Mouse (Mus musculus): Measurements from ENCODE around the gene Irf2bp1. TPM values are rescaled to one million over a fixed set of nuclear protein-coding genes. Genes with fewer than 3 reads are reported as not detected.

Irf2bp1 gene
- polyA plus RNA-seq, 1 experiment from 2014 or later = 35.0 TPM

DNA sequence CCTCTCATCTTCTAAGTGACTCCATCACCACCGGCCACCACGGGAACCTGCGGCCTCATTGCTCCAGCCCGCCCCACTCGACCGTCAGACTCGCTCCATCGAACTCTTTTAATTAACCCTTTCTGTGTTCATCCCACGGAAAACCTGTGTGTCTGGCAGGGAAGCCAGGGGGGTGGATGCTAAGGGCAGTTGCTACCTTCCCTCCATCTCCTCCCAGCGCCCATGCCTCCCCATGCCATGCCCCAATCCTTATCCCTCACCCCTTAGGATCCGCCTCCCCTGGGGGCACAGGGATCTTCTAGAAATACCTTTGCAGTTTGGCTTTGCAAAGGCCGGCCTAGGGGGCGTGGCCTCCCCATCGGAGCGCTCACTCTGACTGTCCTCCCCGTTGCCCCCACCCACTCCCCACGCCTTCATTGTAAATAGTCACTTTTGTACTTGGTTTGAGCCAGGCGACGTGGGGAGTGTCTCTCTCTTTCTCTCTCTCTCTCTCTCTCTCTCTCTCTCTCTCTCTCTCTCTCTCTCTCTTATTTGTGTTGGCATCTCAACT lies 40.5 kb upstream of the Irf2bp1 start:
- DNase-seq = no peak
- no peaks in the 10 kb centered on the region for H3K9me3 ChIP-seq (ENCODE audit: low read depth, low read length)
- no peak overlapping the region for H3K4me3 ChIP-seq (ENCODE audit: low read depth, low read length)
- no peak for TF ChIP-seq CTCF (IDR thresholded peaks at IDR 0.05; ENCODE audit: low read depth)
- H3K27me3 ChIP-seq (ENCODE audit: insufficient read depth, low read length) = peaks cover 67% of the 10 kb centered on the region
- no peak for ATAC-seq (ENCODE audit: insufficient read depth)
- WGBS = 2% methylated on average over 19 of the region's 19 CpGs
- no peaks in the 10 kb centered on the region for H3K36me3 ChIP-seq (ENCODE audit: insufficient read depth)
- H3K9ac ChIP-seq = no peak overlapping the region
- no peaks in the 10 kb centered on the region for H3K4me1 ChIP-seq (ENCODE audit: insufficient read depth)
- H3K27ac ChIP-seq (ENCODE audit: low read depth) = no peak overlapping the region
- peak overlapping the region; percentile 7; the same call in 1 of the 2 replicates for H3K4me2 ChIP-seq

- Histone ChIP-seq H3K4me3 (ENCODE audit: low read depth, low read length) (no peak overlapping the region), H3K36me3 (ENCODE audit: insufficient read depth) (no peaks in the 10 kb centered on the region), H3K4me1 (ENCODE audit: insufficient read depth) (no peaks in the 10 kb centered on the region), H3K27me3 (ENCODE audit: insufficient read depth, low read length) (peaks cover 53% of the 10 kb centered on the region), H3K27ac (ENCODE audit: low read depth) (no peak overlapping the region), H3K4me2 (no peak overlapping the region), H3K9me3 (ENCODE audit: low read depth, low read length) (no peaks in the 10 kb centered on the region), H3K9ac (no peak overlapping the region)
- TF ChIP-seq CTCF (IDR thresholded peaks at IDR 0.05; ENCODE audit: low read depth) = no peak
- 76% methylated on average over 5 of the region's 5 CpGs for WGBS
- DNase-seq (no peak), ATAC-seq (ENCODE audit: insufficient read depth) (no peak)
These were observed 38.5 kb upstream of the Irf2bp1 start for GRCm38 (mm10) chr7:18965312-18965711.

DNA sequence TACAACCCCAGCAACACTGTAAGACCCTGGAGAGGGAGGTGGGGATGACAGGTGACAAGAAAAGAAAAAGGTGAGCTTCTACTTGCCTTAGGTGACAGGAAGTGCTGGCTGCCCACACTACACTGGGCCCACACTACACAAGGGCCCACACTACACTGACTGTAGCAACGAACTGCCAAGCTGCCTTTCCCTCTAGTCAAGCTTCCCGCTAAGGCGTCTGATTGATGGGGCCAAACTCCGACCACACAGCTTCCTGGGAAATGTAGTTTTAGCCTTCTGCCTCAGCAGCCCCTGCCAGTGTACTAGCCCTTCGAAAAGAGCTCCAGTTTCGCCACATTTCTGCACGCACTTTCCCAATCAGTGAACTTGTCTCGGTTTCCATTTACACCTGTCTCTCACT lies 36.2 kb upstream of the Irf2bp1 start:
- Histone ChIP-seq H3K9ac (no peak overlapping the region), H3K27me3 (ENCODE audit: insufficient read depth, low read length) (peaks cover 30% of the 10 kb centered on the region), H3K4me1 (ENCODE audit: insufficient read depth) (no peaks in the 10 kb centered on the region), H3K9me3 (ENCODE audit: low read depth, low read length) (no peaks in the 10 kb centered on the region), H3K36me3 (ENCODE audit: insufficient read depth) (no peaks in the 10 kb centered on the region), H3K4me2 (no peak overlapping the region), H3K4me3 (ENCODE audit: low read depth, low read length) (no peak overlapping the region), H3K27ac (ENCODE audit: low read depth) (no peak overlapping the region)
- no peak for TF ChIP-seq CTCF (IDR thresholded peaks at IDR 0.05; ENCODE audit: low read depth)
- WGBS = 7% methylated on average over 8 of the region's 8 CpGs
- ATAC-seq (ENCODE audit: insufficient read depth) (0 out of 2 replicates have a peak, but pooled peaks have one; percentile 35), DNase-seq (no peak)

- H3K27ac ChIP-seq (ENCODE audit: low read depth) = no peak overlapping the region
- DNase-seq (no peak), ATAC-seq (ENCODE audit: insufficient read depth) (no peak)
- H3K9ac ChIP-seq = no peak overlapping the region
- H3K4me3 ChIP-seq (ENCODE audit: low read depth, low read length) = no peak overlapping the region
- H3K4me2 ChIP-seq = no peak overlapping the region
- H3K4me1 ChIP-seq (ENCODE audit: insufficient read depth) = no peaks in the 10 kb centered on the region
- no peaks in the 10 kb centered on the region for H3K36me3 ChIP-seq (ENCODE audit: insufficient read depth)
- H3K27me3 ChIP-seq (ENCODE audit: insufficient read depth, low read length) = no peaks in the 10 kb centered on the region
- TF ChIP-seq CTCF (IDR thresholded peaks at IDR 0.05; ENCODE audit: low read depth) = 0 out of 2 replicates have a peak, but pooled peaks have one; percentile 30
- no peaks in the 10 kb centered on the region for H3K9me3 ChIP-seq (ENCODE audit: low read depth, low read length)
- WGBS = 83% methylated on average over 3 of the region's 3 CpGs
These were observed 32.9 kb upstream of the Irf2bp1 start for GRCm38 (mm10) chr7:18970956-18971355.

DNA sequence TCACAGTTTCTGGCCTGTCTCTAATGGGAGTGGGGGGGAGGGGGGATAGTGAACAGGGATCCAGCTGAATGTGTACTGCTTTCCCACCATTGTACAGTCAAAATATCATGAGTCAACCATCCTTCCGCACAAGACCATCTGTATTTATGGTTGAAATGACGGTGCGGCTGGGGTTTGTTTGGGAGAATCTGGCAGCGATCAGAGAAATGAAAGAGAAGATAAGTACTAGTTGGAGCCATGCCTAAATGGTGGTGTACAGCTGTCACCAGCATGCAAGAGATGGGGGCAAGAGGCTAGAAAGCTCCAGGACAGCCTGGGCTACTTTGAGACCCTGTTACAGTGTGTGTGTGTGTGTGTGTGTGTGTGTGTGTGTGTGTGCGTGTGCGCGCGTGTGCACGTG lies 25.5 kb upstream of the Irf2bp1 start:
- Histone ChIP-seq H3K27ac (ENCODE audit: low read depth) (no peak overlapping the region), H3K4me3 (ENCODE audit: low read depth, low read length) (no peak overlapping the region), H3K9me3 (ENCODE audit: low read depth, low read length) (no peaks in the 10 kb centered on the region), H3K36me3 (ENCODE audit: insufficient read depth) (no peaks in the 10 kb centered on the region), H3K27me3 (ENCODE audit: insufficient read depth, low read length) (no peaks in the 10 kb centered on the region), H3K4me2 (no peak overlapping the region), H3K9ac (no peak overlapping the region), H3K4me1 (ENCODE audit: insufficient read depth) (no peaks in the 10 kb centered on the region)
- DNase-seq = peak; percentile 61
- TF ChIP-seq CTCF (IDR thresholded peaks at IDR 0.05; ENCODE audit: low read depth) = no peak
- ATAC-seq (ENCODE audit: insufficient read depth) = no peak
- WGBS = 73% methylated on average over 9 of the region's 9 CpGs

GRCm38 (mm10) chr7:18986503-18986902 lies 17.3 kb upstream of the Irf2bp1 start:
- ATAC-seq (ENCODE audit: insufficient read depth) (no peak), DNase-seq (no peak)
- no peak overlapping the region for H3K4me2 ChIP-seq
- WGBS = 62% methylated on average over 2 of the region's 2 CpGs
- H3K36me3 ChIP-seq (ENCODE audit: insufficient read depth) = no peaks in the 10 kb centered on the region
- H3K9me3 ChIP-seq (ENCODE audit: low read depth, low read length) = no peaks in the 10 kb centered on the region
- H3K4me3 ChIP-seq (ENCODE audit: low read depth, low read length) = no peak overlapping the region
- peaks cover 3% of the 10 kb centered on the region for H3K27me3 ChIP-seq (ENCODE audit: insufficient read depth, low read length)
- no peaks in the 10 kb centered on the region for H3K4me1 ChIP-seq (ENCODE audit: insufficient read depth)
- no peak for TF ChIP-seq CTCF (IDR thresholded peaks at IDR 0.05; ENCODE audit: low read depth)
- no peak overlapping the region for H3K9ac ChIP-seq
- H3K27ac ChIP-seq (ENCODE audit: low read depth) = no peak overlapping the region

DNA sequence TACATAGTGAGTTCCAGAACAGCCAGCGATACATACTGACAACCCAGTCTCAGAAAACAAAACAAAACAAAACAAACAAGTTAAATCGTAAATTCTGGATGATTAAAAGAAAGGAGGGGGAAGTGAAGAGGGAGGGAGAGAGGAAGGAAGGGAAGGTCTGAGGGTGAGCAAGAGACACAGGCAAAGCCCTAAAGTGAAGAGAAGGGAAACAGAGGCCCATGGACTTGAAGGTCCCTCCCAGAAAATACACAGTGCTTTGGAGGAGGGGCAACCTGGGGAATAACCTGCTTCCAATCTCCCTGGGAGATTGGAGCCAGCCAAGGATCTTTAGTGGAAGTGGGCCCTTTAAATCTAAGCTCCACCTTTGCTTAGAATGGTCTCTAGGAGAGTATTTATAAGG lies 16.7 kb upstream of the Irf2bp1 start, which contains the start of gene Nanos2:
Gene Nanos2 (plus strand): TSS at position 301 of the 400 bp plus-strand sequence.
- H3K4me1 ChIP-seq (ENCODE audit: insufficient read depth) = no peaks in the 10 kb centered on the region
- H3K27me3 ChIP-seq (ENCODE audit: insufficient read depth, low read length) = peaks cover 9% of the 10 kb centered on the region
- H3K27ac ChIP-seq (ENCODE audit: low read depth) = no peak within 1 kb of the TSS
- H3K9ac ChIP-seq = no peak within 1 kb of the TSS
- H3K4me2 ChIP-seq = no peak within 1 kb of the TSS
- DNase-seq (no peak), ATAC-seq (ENCODE audit: insufficient read depth) (no peak)
- no peak within 1 kb of the TSS for H3K4me3 ChIP-seq (ENCODE audit: low read depth, low read length)
- H3K9me3 ChIP-seq (ENCODE audit: low read depth, low read length) = no peaks in the 10 kb centered on the region
- TF ChIP-seq CTCF (IDR thresholded peaks at IDR 0.05; ENCODE audit: low read depth) = no peak
- WGBS = 53% methylated on average over 2 of the region's 2 CpGs
- no peaks in the 10 kb centered on the region for H3K36me3 ChIP-seq (ENCODE audit: insufficient read depth)

Measured in lung, embryonic 14.5 days (tissue).